Mouse (Mus musculus): ENCODE measurements at regions not wholly inside any gene's neighbourhood (a gene's known extent, or its start where the extent isn't known, plus 50 kb on each side); places are given as distances from the start of the nearest gene placed in this dataset.

DNA sequence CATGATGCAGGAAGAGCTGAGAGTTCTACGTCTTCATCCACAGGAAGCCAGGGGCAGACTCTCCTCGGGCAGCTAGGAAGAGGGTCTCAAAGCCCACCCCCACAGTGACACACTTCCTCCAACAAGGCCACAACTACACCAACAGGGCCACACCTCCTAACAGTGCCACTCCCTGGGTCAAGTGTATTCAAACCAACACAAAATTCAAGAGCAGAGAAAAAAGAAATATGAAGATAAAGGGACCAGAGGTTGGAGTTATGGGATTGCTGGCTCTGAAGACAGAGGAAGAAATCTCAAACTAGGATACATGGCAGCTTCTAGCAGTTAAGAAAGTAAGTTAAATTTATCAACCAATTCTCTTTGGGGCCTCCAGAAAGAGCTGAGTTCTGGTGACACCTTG is 90.7 kb upstream of the Cpsf6 start:
- TF ChIP-seq CTCF (IDR thresholded peaks at IDR 0.05; ENCODE audit: low read depth) (no peak), EP300 (IDR thresholded peaks at IDR 0.05; ENCODE audit: low read depth) (no peak)
